Mouse (Mus musculus) lung, embryonic 14.5 days (tissue): ENCODE results near the gene Ret. TPM values are rescaled to one million over a fixed set of nuclear protein-coding genes. Genes with fewer than 3 reads are reported as not detected.

Experiments used
- ATAC-seq: fragments of 200-750 bp; cut with Nextera tagmentation; 2 replicates; pipeline ENCODE4 v1.8.0; 2017; ENCODE audit warnings: mild to moderate bottlenecking, moderate TSS enrichment, moderate library complexity; ENCODE audit not compliant: insufficient read depth
- DNase-seq: peaks from one replicate; pipeline ENCODE4 v3.0.0-alpha.2; 2015
- H3K27ac ChIP-seq: fragments of 300-500 bp; sonication (generic); 2 replicates; pipeline ENCODE4 v1.5.1; 2014; ENCODE audit warnings: low read depth, mild to moderate bottlenecking, moderate library complexity
- H3K27me3 ChIP-seq: fragments of 300-500 bp; sonication (generic); 2 replicates; pipeline ENCODE4 v1.6.1; 2014; ENCODE audit warnings: low read length, control low read depth; ENCODE audit not compliant: insufficient read depth
- H3K36me3 ChIP-seq: fragments of 300-500 bp; sonication (generic); 2 replicates; pipeline ENCODE4 v1.6.1; 2014; ENCODE audit warnings: control low read depth; ENCODE audit not compliant: insufficient read depth
- H3K4me1 ChIP-seq: fragments of 300-500 bp; sonication (generic); 2 replicates; pipeline ENCODE4 v1.6.1; 2014; ENCODE audit warnings: antibody characterized with exemption, control low read depth; ENCODE audit not compliant: insufficient read depth
- H3K4me2 ChIP-seq: fragments of 300-500 bp; sonication (generic); 2 replicates; pipeline ENCODE4 v1.6.1; 2014; ENCODE audit warnings: mild to moderate bottlenecking
- H3K4me3 ChIP-seq: fragments of 300-500 bp; sonication (generic); 2 replicates; pipeline ENCODE4 v1.5.1; 2014; ENCODE audit warnings: low read depth, low read length
- H3K9ac ChIP-seq: fragments of 300-500 bp; sonication (generic); 2 replicates; pipeline ENCODE4 v1.6.1; 2014
- H3K9me3 ChIP-seq: fragments of 300-500 bp; sonication (generic); 2 replicates; pipeline ENCODE4 v1.6.1; 2016; ENCODE audit warnings: low read depth, low read length, control low read depth
- CTCF ChIP-seq: IDR thresholded peaks from 2 replicates; pipeline ENCODE4 v1.5.1; 2016; ENCODE audit warnings: antibody characterized with exemption, low read depth
- WGBS: fragments of 180-500 bp; shearing (Covaris S2); extraction: QIAGEN DNeasy Blood & Tissue Kit; methylation state at CpG from one replicate; pipeline ENCODE4 v1.1.7; 2014; 5-methylcytosine and 5-hydroxymethylcytosine counted together
- polyA plus RNA-seq: library from polyadenylated mRNA; unstranded; fragments of >200 nt; fragmentation: Nextera tagmentation; extraction: Ambion mirVana; gene quantifications from 2 replicates; pipeline ENCODE4 v1.2.1, GENCODE M21; 2014

Ret gene
- polyA plus RNA-seq, 1 experiment from 2014 or later = 3.8 TPM

DNA sequence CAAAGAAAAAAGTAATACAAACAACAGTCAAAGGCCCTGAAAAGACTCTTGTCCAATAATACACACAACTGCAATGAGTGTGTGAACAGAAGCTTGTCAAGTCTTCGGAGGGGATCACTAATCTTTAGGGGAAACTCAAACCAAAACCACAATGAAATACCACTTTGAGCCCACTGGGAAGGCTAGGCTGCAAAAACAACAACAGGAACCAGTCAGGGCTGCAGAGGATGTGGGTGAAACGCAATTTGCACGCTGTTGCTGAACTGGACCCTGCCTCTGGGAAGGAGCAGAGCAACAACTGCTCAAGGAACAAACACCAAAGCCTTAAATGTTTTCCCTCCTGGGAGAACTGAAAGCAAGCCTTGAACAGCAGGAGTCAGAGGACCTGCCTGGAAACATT is 7.8 kb downstream of the Ret start:
- DNase-seq = no peak
- Histone ChIP-seq H3K36me3 (no peaks in the 10 kb centered on the region), H3K9me3 (no peaks in the 10 kb centered on the region), H3K27ac (no peak overlapping the region), H3K27me3 (no peaks in the 10 kb centered on the region), H3K9ac (no peak overlapping the region), H3K4me2 (no peak overlapping the region), H3K4me3 (no peak overlapping the region), H3K4me1 (peaks cover 3% of the 10 kb centered on the region; the same call in 1 of the 2 replicates)
- 53% methylated on average over 3 of the region's 3 CpGs for WGBS
- ATAC-seq = no peak
- no peak for TF ChIP-seq CTCF

DNA sequence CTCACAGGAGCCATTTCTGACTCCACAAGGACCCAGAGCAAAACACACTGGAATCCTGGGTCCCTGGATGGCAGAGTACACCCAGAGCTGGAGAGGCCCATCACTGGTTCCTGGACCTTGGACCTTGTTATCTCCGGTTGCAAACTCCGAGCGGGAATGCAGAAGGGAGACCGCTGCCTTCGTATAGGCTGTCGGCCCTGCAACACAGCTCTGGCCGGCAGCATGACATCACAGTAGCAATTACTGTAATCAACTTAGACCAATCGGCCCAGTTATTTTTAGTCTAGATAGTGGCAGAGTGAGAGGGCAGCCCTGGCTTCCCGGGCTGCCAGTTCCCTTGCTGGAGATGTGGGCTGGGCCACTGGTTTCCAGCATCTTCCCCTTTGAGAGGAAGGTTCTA is 8.9 kb downstream of the Ret start:
- Histone ChIP-seq H3K4me3 (no peak overlapping the region), H3K4me2 (no peak overlapping the region), H3K27ac (no peak overlapping the region), H3K4me1 (peaks cover 3% of the 10 kb centered on the region; the same call in 1 of the 2 replicates), H3K9me3 (no peaks in the 10 kb centered on the region), H3K36me3 (no peaks in the 10 kb centered on the region), H3K9ac (no peak overlapping the region), H3K27me3 (no peaks in the 10 kb centered on the region)
- ATAC-seq = no peak
- 70% methylated on average over 9 of the region's 9 CpGs for WGBS
- no peak for TF ChIP-seq CTCF
- no peak for DNase-seq

DNA sequence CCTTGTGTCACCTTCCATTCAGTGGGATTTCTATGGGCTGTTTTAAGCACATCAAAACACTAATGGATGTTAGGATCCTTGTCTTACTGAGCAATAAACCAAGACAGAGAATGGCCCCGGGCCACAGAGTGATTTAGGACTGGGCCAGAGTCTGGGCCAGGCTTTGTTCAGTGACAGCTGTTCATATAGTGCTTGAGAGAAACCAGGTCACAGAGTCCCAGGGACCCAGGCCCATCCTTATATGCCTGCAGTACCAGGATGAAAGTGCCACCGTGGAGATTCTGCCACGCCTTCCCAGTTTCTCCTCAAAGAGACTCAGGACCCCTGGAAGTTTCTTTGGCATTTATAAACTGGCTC is 10.3 kb downstream of the Ret start:
- Histone ChIP-seq H3K4me2 (no peak overlapping the region), H3K27me3 (no peaks in the 10 kb centered on the region), H3K36me3 (no peaks in the 10 kb centered on the region), H3K9ac (no peak overlapping the region), H3K27ac (no peak overlapping the region), H3K4me3 (no peak overlapping the region), H3K4me1 (peaks cover 3% of the 10 kb centered on the region; the same call in 1 of the 2 replicates), H3K9me3 (no peaks in the 10 kb centered on the region)
- no peak for ATAC-seq
- no peak for TF ChIP-seq CTCF
- WGBS = 87% methylated on average over 3 of the region's 3 CpGs
- DNase-seq = no peak

DNA sequence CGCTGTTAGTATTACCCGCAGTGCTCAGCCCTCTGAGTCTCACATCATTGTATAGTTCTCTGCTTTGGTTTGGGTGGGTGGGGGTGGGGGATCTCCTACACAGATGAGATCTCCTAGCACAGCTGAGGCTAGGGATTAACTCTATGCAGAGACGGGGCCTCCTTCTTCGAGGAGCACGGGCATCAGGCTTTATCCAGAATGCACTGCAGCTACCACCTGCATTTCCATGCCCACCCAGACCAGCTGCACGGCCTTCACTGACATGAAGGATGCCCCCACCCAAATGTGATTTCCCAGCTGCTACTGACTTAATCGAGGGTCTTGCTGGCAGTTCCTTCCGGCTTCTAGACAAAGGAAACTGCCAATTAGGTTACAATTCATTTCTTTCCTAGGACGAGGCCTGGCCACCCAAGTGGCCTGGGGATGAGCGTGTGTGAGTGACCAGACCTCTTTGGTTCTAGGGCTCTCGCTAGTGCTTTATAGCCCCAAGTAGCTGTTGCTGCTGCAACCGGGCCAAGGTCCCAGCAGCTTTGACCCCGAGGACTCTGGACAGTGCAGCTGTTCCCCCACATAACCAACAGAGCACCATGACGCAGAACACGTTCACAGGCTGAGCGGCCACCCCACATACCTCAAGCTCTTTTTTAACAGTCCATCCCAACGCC is 10.8 kb downstream of the Ret start:
- Histone ChIP-seq H3K4me1 (no peaks in the 10 kb centered on the region), H3K27me3 (no peaks in the 10 kb centered on the region), H3K4me2 (no peak overlapping the region), H3K9ac (no peak overlapping the region), H3K36me3 (no peaks in the 10 kb centered on the region), H3K4me3 (no peak overlapping the region), H3K27ac (no peak overlapping the region), H3K9me3 (no peaks in the 10 kb centered on the region)
- 74% methylated on average over 17 of the region's 17 CpGs for WGBS
- TF ChIP-seq CTCF = no peak
- DNase-seq (no peak), ATAC-seq (no peak)

DNA sequence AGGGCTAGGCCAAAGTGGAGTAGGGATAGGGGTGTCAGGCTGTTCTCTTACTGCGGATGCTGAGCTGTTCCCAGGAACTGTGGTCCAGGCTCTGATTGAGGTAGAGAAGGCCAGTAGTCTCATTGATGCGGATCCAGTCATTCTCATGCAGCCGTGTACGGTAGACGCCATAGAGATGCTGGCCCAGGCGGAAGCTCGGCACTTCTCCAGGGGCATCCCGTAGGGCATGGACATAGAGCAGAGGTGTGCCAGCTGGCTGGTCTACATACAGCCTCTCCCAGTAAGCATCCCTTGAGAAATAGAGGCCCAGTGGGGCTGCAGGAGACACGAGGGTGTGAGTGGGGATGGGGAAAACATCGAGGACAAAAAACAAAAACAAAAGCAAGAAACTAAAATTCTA is 13.4 kb downstream of the Ret start:
- no peaks in the 10 kb centered on the region for H3K27me3 ChIP-seq
- H3K9me3 ChIP-seq = no peaks in the 10 kb centered on the region
- no peaks in the 10 kb centered on the region for H3K4me1 ChIP-seq
- no peaks in the 10 kb centered on the region for H3K36me3 ChIP-seq
- no peak overlapping the region for H3K9ac ChIP-seq
- no peak for ATAC-seq
- H3K4me2 ChIP-seq = no peak overlapping the region
- TF ChIP-seq CTCF = no peak
- H3K27ac ChIP-seq = no peak overlapping the region
- no peak for DNase-seq
- H3K4me3 ChIP-seq = no peak overlapping the region
- 83% methylated on average over 10 of the region's 10 CpGs for WGBS

DNA sequence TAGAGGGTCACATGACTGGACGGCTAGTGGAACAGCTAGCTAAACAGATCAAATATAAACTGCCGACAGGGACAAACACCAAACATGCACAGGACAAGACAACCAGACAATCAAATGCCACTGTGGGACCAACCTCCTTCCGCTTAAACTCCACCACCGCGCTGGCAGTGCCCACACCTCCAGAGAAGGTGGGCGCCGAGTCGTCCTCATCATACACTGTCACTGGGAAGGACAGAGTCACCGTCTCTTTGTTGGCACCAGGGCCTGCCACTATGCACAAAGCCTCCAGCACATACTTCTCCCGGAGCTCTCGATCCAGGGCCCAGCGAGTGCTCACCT is 17.5 kb downstream of the Ret start:
- WGBS = 76% methylated on average over 12 of the region's 12 CpGs
- ATAC-seq (peak; percentile 55; the same call in 1 of the 2 replicates), DNase-seq (no peak)
- Histone ChIP-seq H3K9ac (no peak overlapping the region), H3K27ac (no peak overlapping the region), H3K9me3 (no peaks in the 10 kb centered on the region), H3K36me3 (no peaks in the 10 kb centered on the region), H3K4me1 (no peaks in the 10 kb centered on the region), H3K4me3 (no peak overlapping the region), H3K27me3 (no peaks in the 10 kb centered on the region), H3K4me2 (0 out of 2 replicates have a peak overlapping the region, but pooled peaks have one; percentile 27)
- TF ChIP-seq CTCF = no peak

DNA sequence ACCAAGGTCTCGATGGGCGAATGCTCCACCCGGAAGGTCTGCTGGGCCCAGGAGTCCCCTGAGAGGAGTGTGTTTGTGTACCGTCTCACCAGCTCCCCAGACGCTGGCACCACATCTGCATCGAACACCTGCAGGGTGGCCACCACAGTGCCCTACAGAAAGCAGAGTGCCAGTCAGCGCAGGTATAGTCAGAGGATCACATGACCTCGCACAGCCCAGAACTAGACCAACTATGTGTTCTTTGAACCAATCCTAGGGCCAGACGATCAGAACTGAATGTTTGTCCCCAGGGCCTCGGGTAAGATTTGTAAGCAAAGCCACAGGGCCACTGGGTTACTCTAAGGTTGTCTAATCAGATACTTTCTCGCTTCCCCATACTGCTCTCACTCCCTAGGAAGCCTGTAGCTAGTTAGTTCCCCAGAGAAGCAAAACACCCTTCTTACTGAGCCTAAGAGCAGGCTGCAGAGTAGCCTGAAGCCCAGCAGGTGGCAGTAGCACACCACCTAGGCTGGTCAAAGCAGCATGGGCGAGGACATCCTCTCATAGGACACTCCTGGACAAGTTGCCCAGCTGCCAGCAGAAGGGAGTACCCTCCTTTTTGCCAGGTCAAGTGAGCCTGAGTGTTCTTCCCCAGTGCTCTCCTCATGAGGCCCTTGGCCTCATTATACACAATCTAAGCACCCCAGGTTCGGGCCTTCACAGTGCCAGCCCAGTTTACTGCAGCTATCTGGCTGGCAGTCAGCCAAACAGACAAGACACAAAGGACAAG is 18.0 kb downstream of the Ret start:
- no peak overlapping the region for H3K27ac ChIP-seq
- 57% methylated on average over 13 of the region's 13 CpGs for WGBS
- ATAC-seq (peak; percentile 85), DNase-seq (peak; percentile 94)
- no peak overlapping the region for H3K9ac ChIP-seq
- H3K4me1 ChIP-seq = no peaks in the 10 kb centered on the region
- TF ChIP-seq CTCF = peak; percentile 99
- H3K9me3 ChIP-seq = no peaks in the 10 kb centered on the region
- H3K4me2 ChIP-seq = 0 out of 2 replicates have a peak overlapping the region, but pooled peaks have one; percentile 27
- no peak overlapping the region for H3K4me3 ChIP-seq
- no peaks in the 10 kb centered on the region for H3K36me3 ChIP-seq
- H3K27me3 ChIP-seq = no peaks in the 10 kb centered on the region
